Mouse (Mus musculus): ENCODE data around the gene Rere. TPM values are rescaled to one million over a fixed set of nuclear protein-coding genes. Genes with fewer than 3 reads are reported as not detected.
A peak's percentile ranks its signal among the peaks of the same experiment; 100 is the strongest.
"Not testable (repeated sequence)": the region's sequence is repeated elsewhere in the genome, so short reads cannot be mapped to it uniquely, and the experiment has no call there.

The Rere gene
- polyA plus RNA-seq, 1 experiment from 2014 or later, result 27.2 TPM

- ATAC-seq (ENCODE audit: insufficient number of reproducible peaks, low FRiP score, low TSS enrichment, low read depth); H3K27ac ChIP-seq (replicated peaks); H3K9me3 ChIP-seq (replicated peaks); H3K27me3 ChIP-seq; H3K9ac ChIP-seq; H3K4me3 ChIP-seq (replicated peaks); H3K4me2 ChIP-seq (replicated peaks); H3K36me3 ChIP-seq: not testable (repeated sequence)
- H3K4me1 ChIP-seq, result peaks cover 34% of the 10 kb centered on the region
- WGBS, result 65% methylated on average over 1 of the region's 1 CpGs
Observed at GRCm38 (mm10) chr4:150287463-150287862, 6.0 kb downstream of the Rere start.

GRCm38 (mm10) chr4:150291900-150292299 lies 10.5 kb downstream of the Rere start:
- no peak overlapping the region for H3K4me3 ChIP-seq (replicated peaks)
- ATAC-seq (ENCODE audit: insufficient number of reproducible peaks, low FRiP score, low TSS enrichment, low read depth), result no peak
- no peak overlapping the region for H3K9ac ChIP-seq
- H3K9me3 ChIP-seq (replicated peaks), result no peaks in the 10 kb centered on the region
- H3K36me3 ChIP-seq, result 0 out of 2 replicates have a peak, but pooled peaks cover 4% of the 10 kb centered on the region
- no peak overlapping the region for H3K27ac ChIP-seq (replicated peaks)
- H3K27me3 ChIP-seq, result no peaks in the 10 kb centered on the region
- 96% methylated on average over 3 of the region's 3 CpGs for WGBS
- no peak overlapping the region for H3K4me2 ChIP-seq (replicated peaks)
- H3K4me1 ChIP-seq, result peaks cover 17% of the 10 kb centered on the region

- H3K4me3 ChIP-seq (replicated peaks), result no peak overlapping the region
- ATAC-seq (ENCODE audit: insufficient number of reproducible peaks, low FRiP score, low TSS enrichment, low read depth), result no peak
- H3K9me3 ChIP-seq (replicated peaks), result no peaks in the 10 kb centered on the region
- no peak overlapping the region for H3K4me2 ChIP-seq (replicated peaks)
- H3K27ac ChIP-seq (replicated peaks), result no peak overlapping the region
- WGBS, result 94% methylated on average over 7 of the region's 7 CpGs
- no peaks in the 10 kb centered on the region for H3K4me1 ChIP-seq
- 0 out of 2 replicates have a peak, but pooled peaks cover 4% of the 10 kb centered on the region for H3K36me3 ChIP-seq
- no peaks in the 10 kb centered on the region for H3K27me3 ChIP-seq
- H3K9ac ChIP-seq, result no peak overlapping the region
Observed at GRCm38 (mm10) chr4:150294870-150295269, 13.4 kb downstream of the Rere start.

GRCm38 (mm10) chr4:150295966-150296365 lies 14.5 kb downstream of the Rere start:
- no peak overlapping the region for H3K9ac ChIP-seq
- no peaks in the 10 kb centered on the region for H3K4me1 ChIP-seq
- ATAC-seq (ENCODE audit: insufficient number of reproducible peaks, low FRiP score, low TSS enrichment, low read depth), result no peak
- H3K27me3 ChIP-seq, result no peaks in the 10 kb centered on the region
- no peak overlapping the region for H3K27ac ChIP-seq (replicated peaks)
- H3K9me3 ChIP-seq (replicated peaks), result no peaks in the 10 kb centered on the region
- H3K4me2 ChIP-seq (replicated peaks), result no peak overlapping the region
- 0 out of 2 replicates have a peak, but pooled peaks cover 4% of the 10 kb centered on the region for H3K36me3 ChIP-seq
- 97% methylated on average over 7 of the region's 7 CpGs for WGBS
- H3K4me3 ChIP-seq (replicated peaks), result no peak overlapping the region

GRCm38 (mm10) chr4:150302726-150303125 lies 21.3 kb downstream of the Rere start:
- Histone ChIP-seq H3K4me1 (peaks cover 34% of the 10 kb centered on the region), H3K9me3 (replicated peaks) (no peaks in the 10 kb centered on the region), H3K4me2 (replicated peaks) (no peak overlapping the region), H3K27ac (replicated peaks) (no peak overlapping the region), H3K27me3 (no peaks in the 10 kb centered on the region), H3K4me3 (replicated peaks) (no peak overlapping the region), H3K9ac (no peak overlapping the region), H3K36me3 (no peaks in the 10 kb centered on the region)
- no peak for ATAC-seq (ENCODE audit: insufficient number of reproducible peaks, low FRiP score, low TSS enrichment, low read depth)
- WGBS, result 90% methylated on average over 8 of the region's 8 CpGs

- WGBS, result 44% methylated on average over 2 of the region's 2 CpGs
- peaks cover 51% of the 10 kb centered on the region for H3K4me1 ChIP-seq
- no peaks in the 10 kb centered on the region for H3K27me3 ChIP-seq
- no peak overlapping the region for H3K4me3 ChIP-seq (replicated peaks)
- no peaks in the 10 kb centered on the region for H3K9me3 ChIP-seq (replicated peaks)
- no peak overlapping the region for H3K4me2 ChIP-seq (replicated peaks)
- no peak overlapping the region for H3K9ac ChIP-seq
- H3K27ac ChIP-seq (replicated peaks), result no peak overlapping the region
- ATAC-seq (ENCODE audit: insufficient number of reproducible peaks, low FRiP score, low TSS enrichment, low read depth), result no peak
- H3K36me3 ChIP-seq, result no peaks in the 10 kb centered on the region
Observed at GRCm38 (mm10) chr4:150306701-150307100, 25.3 kb downstream of the Rere start.

- Histone ChIP-seq H3K27ac (replicated peaks) (no peak overlapping the region), H3K9me3 (replicated peaks) (no peaks in the 10 kb centered on the region)
Observed at GRCm38 (mm10) chr4:150307226-150307625, 25.8 kb downstream of the Rere start.

GRCm38 (mm10) chr4:150311431-150311830 lies 30.0 kb downstream of the Rere start:
- no peaks in the 10 kb centered on the region for H3K27me3 ChIP-seq
- no peak overlapping the region for H3K27ac ChIP-seq (replicated peaks)
- H3K4me1 ChIP-seq, result peaks cover 40% of the 10 kb centered on the region
- no peak for ATAC-seq (ENCODE audit: insufficient number of reproducible peaks, low FRiP score, low TSS enrichment, low read depth)
- no peaks in the 10 kb centered on the region for H3K9me3 ChIP-seq (replicated peaks)
- no peak overlapping the region for H3K4me3 ChIP-seq (replicated peaks)
- 80% methylated on average over 2 of the region's 2 CpGs for WGBS
- H3K36me3 ChIP-seq, result no peaks in the 10 kb centered on the region
- H3K4me2 ChIP-seq (replicated peaks), result no peak overlapping the region
- H3K9ac ChIP-seq, result no peak overlapping the region

More at GRCm38 (mm10) chr4:150307226-150307625, 25.8 kb downstream of the Rere start:
- Histone ChIP-seq H3K9ac (no peak overlapping the region), H3K4me1 (peaks cover 54% of the 10 kb centered on the region), H3K4me3 (replicated peaks) (no peak overlapping the region), H3K27me3 (no peaks in the 10 kb centered on the region), H3K4me2 (replicated peaks) (no peak overlapping the region), H3K36me3 (no peaks in the 10 kb centered on the region)
- no peak for ATAC-seq (ENCODE audit: insufficient number of reproducible peaks, low FRiP score, low TSS enrichment, low read depth)
- WGBS, result 92% methylated on average over 1 of the region's 1 CpGs

- Histone ChIP-seq H3K36me3 (no peaks in the 10 kb centered on the region), H3K4me2 (replicated peaks) (no peak overlapping the region), H3K9ac (no peak overlapping the region), H3K27ac (replicated peaks) (no peak overlapping the region), H3K9me3 (replicated peaks) (no peaks in the 10 kb centered on the region), H3K4me1 (peaks cover 30% of the 10 kb centered on the region), H3K27me3 (no peaks in the 10 kb centered on the region), H3K4me3 (replicated peaks) (no peak overlapping the region)
- no peak for ATAC-seq (ENCODE audit: insufficient number of reproducible peaks, low FRiP score, low TSS enrichment, low read depth)
- WGBS, result 62% methylated on average over 2 of the region's 2 CpGs
Observed at GRCm38 (mm10) chr4:150312646-150313045, 31.2 kb downstream of the Rere start.

GRCm38 (mm10) chr4:150315301-150315700 lies 33.9 kb downstream of the Rere start:
- ATAC-seq (ENCODE audit: insufficient number of reproducible peaks, low FRiP score, low TSS enrichment, low read depth), result no peak
- no peaks in the 10 kb centered on the region for H3K9me3 ChIP-seq (replicated peaks)
- H3K4me1 ChIP-seq, result peaks cover 24% of the 10 kb centered on the region
- no peak overlapping the region for H3K9ac ChIP-seq
- no peak overlapping the region for H3K4me3 ChIP-seq (replicated peaks)
- 94% methylated on average over 19 of the region's 19 CpGs for WGBS
- no peak overlapping the region for H3K27ac ChIP-seq (replicated peaks)
- no peaks in the 10 kb centered on the region for H3K36me3 ChIP-seq
- no peak overlapping the region for H3K4me2 ChIP-seq (replicated peaks)
- H3K27me3 ChIP-seq, result no peaks in the 10 kb centered on the region

GRCm38 (mm10) chr4:150316546-150316945 lies 35.1 kb downstream of the Rere start:
- no peak overlapping the region for H3K9ac ChIP-seq
- H3K4me2 ChIP-seq (replicated peaks), result no peak overlapping the region
- no peaks in the 10 kb centered on the region for H3K36me3 ChIP-seq
- H3K4me3 ChIP-seq (replicated peaks), result no peak overlapping the region
- no peaks in the 10 kb centered on the region for H3K27me3 ChIP-seq
- H3K27ac ChIP-seq (replicated peaks), result no peak overlapping the region
- WGBS, result 90% methylated on average over 1 of the region's 1 CpGs
- peaks cover 15% of the 10 kb centered on the region for H3K4me1 ChIP-seq
- ATAC-seq (ENCODE audit: insufficient number of reproducible peaks, low FRiP score, low TSS enrichment, low read depth), result no peak
- no peaks in the 10 kb centered on the region for H3K9me3 ChIP-seq (replicated peaks)

- Histone ChIP-seq H3K4me3 (replicated peaks) (no peak overlapping the region), H3K36me3 (0 out of 2 replicates have a peak, but pooled peaks cover under 1% of the 10 kb centered on the region), H3K27ac (replicated peaks) (peak overlapping the region; percentile 31), H3K9me3 (replicated peaks) (no peaks in the 10 kb centered on the region), H3K27me3 (no peaks in the 10 kb centered on the region), H3K4me1 (peaks cover 22% of the 10 kb centered on the region), H3K9ac (no peak overlapping the region), H3K4me2 (replicated peaks) (no peak overlapping the region)
- 63% methylated on average over 3 of the region's 3 CpGs for WGBS
- ATAC-seq (ENCODE audit: insufficient number of reproducible peaks, low FRiP score, low TSS enrichment, low read depth), result no peak
Observed at GRCm38 (mm10) chr4:150325046-150325801, 43.8 kb downstream of the Rere start.
